Mouse (Mus musculus) megakaryocyte-erythroid progenitor cell, adult 5 weeks (primary cell): ENCODE data around the gene Zfp932. TPM values are rescaled to one million over a fixed set of nuclear protein-coding genes. Genes with fewer than 3 reads are reported as not detected.

Experiments
- polyA plus RNA-seq: library from polyadenylated mRNA; stranded (reverse); fragments of >175 nt; gene quantifications from 2 replicates; pipeline ENCODE4 v1.2.3, GENCODE M21; 2012

The Zfp932 gene
- polyA plus RNA-seq, result 0.65 and 1.6 TPM in 2 replicates

GRCm38 (mm10) chr5:109996026-109996937, at the start of gene Zfp932:
Gene Zfp932 (plus strand): TSS chr5:109996521.

Other genes with a start within 250 kb of the Zfp932 start
- gene 4930522L14Rik, start 244.6 kb upstream of the Zfp932 start, polyA plus RNA-seq, result 0.04 and 0.16 TPM in 2 replicates
- gene Gm15446, start 73.1 kb upstream of the Zfp932 start, polyA plus RNA-seq, result 0.28 and 0.30 TPM in 2 replicates
- 0.09 TPM in 1 of 2 replicates, not detected in the other for gene Gm17655, start 76.0 kb downstream of the Zfp932 start, polyA plus RNA-seq
- gene Gm35315, start 97.9 kb downstream of the Zfp932 start, polyA plus RNA-seq, result 0.03 TPM in 1 of 2 replicates, not detected in the other
- gene Plcxd1, start 103.4 kb downstream of the Zfp932 start, polyA plus RNA-seq, result 0.08 and 0.09 TPM in 2 replicates
- 86.3 and 108 TPM in 2 replicates for gene Gtpbp6, start 111.7 kb downstream of the Zfp932 start, polyA plus RNA-seq
- gene Zfp605, start 113.6 kb downstream of the Zfp932 start, polyA plus RNA-seq, result 0.37 and 0.67 TPM in 2 replicates
- 43.5 and 55.3 TPM in 2 replicates for gene Chfr, start 139.3 kb downstream of the Zfp932 start, polyA plus RNA-seq
- 3.3 and 3.5 TPM in 2 replicates for gene Golga3, start 180.2 kb downstream of the Zfp932 start, polyA plus RNA-seq
- gene Ankle2, start 234.5 kb downstream of the Zfp932 start, polyA plus RNA-seq, result 14.0 and 15.1 TPM in 2 replicates